Mouse (Mus musculus) embryonic facial prominence, embryonic 14.5 days (tissue): Measurements from ENCODE around the gene 1700088E04Rik. TPM values are rescaled to one million over a fixed set of nuclear protein-coding genes. Genes with fewer than 3 reads are reported as not detected.

ENCODE experiments used
- ATAC-seq: fragments of 200-750 bp; cut with Nextera tagmentation; 2 replicates; pipeline ENCODE4 v1.8.0; 2017; ENCODE audit warnings: low read depth, moderate number of reproducible peaks, moderate TSS enrichment
- DNase-seq: peaks from one replicate; pipeline ENCODE4 v3.0.0-alpha.2; 2015; ENCODE audit warnings: low spot score
- H3K27ac ChIP-seq: fragments of 300-500 bp; sonication (generic); replicated peaks from 2 replicates; pipeline ENCODE4 v1.5.1; 2014; ENCODE audit warnings: low read depth, mild to moderate bottlenecking, low read length, moderate library complexity
- H3K27me3 ChIP-seq: fragments of 300-500 bp; sonication (generic); replicated peaks from 2 replicates; pipeline ENCODE4 v1.6.1; 2014; ENCODE audit warnings: low read length; ENCODE audit not compliant: control insufficient read depth, insufficient read depth
- H3K36me3 ChIP-seq: fragments of 300-500 bp; sonication (generic); 2 replicates; pipeline ENCODE4 v1.6.1; 2014; ENCODE audit warnings: low read length, mixed read lengths; ENCODE audit not compliant: control insufficient read depth, insufficient read depth
- H3K4me1 ChIP-seq: fragments of 300-500 bp; sonication (generic); 2 replicates; pipeline ENCODE4 v1.6.1; 2014; ENCODE audit warnings: antibody characterized with exemption, low read length; ENCODE audit not compliant: control insufficient read depth, insufficient read depth
- H3K4me2 ChIP-seq: fragments of 300-500 bp; sonication (generic); 2 replicates; pipeline ENCODE4 v1.6.1; 2014; ENCODE audit warnings: low read depth, mild to moderate bottlenecking, low read length, moderate library complexity, mixed read lengths
- H3K4me3 ChIP-seq: fragments of 300-500 bp; sonication (generic); 2 replicates; pipeline ENCODE4 v1.5.1; 2014; ENCODE audit warnings: low read depth, mild to moderate bottlenecking, low read length
- H3K9ac ChIP-seq: fragments of 300-500 bp; sonication (generic); 2 replicates; pipeline ENCODE4 v1.6.1; 2014; ENCODE audit warnings: low read depth, mild to moderate bottlenecking, low read length, moderate library complexity, mixed read lengths
- H3K9me3 ChIP-seq: fragments of 300-500 bp; sonication (generic); 2 replicates; pipeline ENCODE4 v1.6.1; 2016; ENCODE audit warnings: low read length; ENCODE audit not compliant: control insufficient read depth
- WGBS: fragments of 180-500 bp; shearing (Covaris S2); extraction: QIAGEN DNeasy Blood & Tissue Kit; methylation state at CpG from one replicate; pipeline ENCODE4 v1.1.7; 2014; 5-methylcytosine and 5-hydroxymethylcytosine counted together
- polyA plus RNA-seq: library from polyadenylated mRNA; unstranded; fragments of >200 nt; fragmentation: Nextera tagmentation; extraction: Ambion mirVana; gene quantifications from 2 replicates; pipeline ENCODE4 v1.2.1, GENCODE M21; 2014

1700088E04Rik gene
- polyA plus RNA-seq, 1 experiment from 2014 or later = 12.2 TPM

DNA sequence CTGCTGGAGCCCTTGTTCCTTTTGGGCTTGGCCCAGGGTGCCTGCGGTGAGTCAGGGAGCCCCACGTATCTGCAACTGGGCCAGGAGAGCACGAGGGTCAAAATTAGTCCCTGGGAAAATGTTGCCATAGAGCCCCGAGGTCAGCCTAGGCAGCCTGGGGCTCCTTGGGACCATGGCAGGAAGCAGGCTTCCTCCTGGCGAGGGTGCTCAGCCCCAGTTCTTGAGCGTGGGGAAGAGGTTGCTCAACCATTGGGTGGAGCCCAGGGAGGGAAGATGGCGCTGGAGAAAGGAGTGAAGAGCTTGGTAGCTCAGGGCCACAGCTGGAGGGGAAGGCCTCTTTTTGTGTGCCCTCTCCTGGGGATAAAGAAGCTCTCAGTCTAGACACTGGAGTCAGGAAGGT lies 21.2 kb upstream of the 1700088E04Rik start:
- WGBS = 57% methylated on average over 7 of the region's 7 CpGs
- ATAC-seq (no peak), DNase-seq (no peak)
- H3K27ac ChIP-seq = no peak overlapping the region
- no peaks in the 10 kb centered on the region for H3K36me3 ChIP-seq
- H3K27me3 ChIP-seq = peaks cover 46% of the 10 kb centered on the region
- H3K4me2 ChIP-seq = peak overlapping the region; percentile 42; the same call in 1 of the 2 replicates
- 0 out of 2 replicates have a peak, but pooled peaks cover 2% of the 10 kb centered on the region for H3K4me1 ChIP-seq
- peak overlapping the region; percentile 37; the same call in 1 of the 2 replicates for H3K9ac ChIP-seq
- no peaks in the 10 kb centered on the region for H3K9me3 ChIP-seq
- H3K4me3 ChIP-seq = peak overlapping the region; percentile 34

DNA sequence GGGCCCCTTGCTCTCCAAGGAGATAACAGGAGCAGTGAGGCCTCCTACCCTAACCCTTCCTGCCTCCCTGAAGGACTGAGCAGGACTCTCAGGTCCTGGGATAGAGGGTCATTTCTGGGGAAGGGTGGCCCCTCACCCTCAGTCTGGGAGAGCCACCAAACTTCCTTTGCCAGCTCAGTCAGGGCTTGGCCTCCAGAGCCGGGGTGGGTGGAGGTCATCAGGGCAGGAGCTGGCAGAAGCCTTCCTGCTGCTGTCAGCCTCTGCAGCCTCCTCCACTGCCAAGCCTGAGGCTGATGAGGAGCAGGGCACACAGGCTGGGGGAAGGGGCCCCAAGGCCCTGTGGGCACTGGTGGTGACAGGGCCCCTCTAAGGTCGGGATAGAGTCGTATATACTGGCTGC lies 14.5 kb upstream of the 1700088E04Rik start:
- Histone ChIP-seq H3K9ac (no peak overlapping the region), H3K4me3 (no peak overlapping the region), H3K27me3 (no peaks in the 10 kb centered on the region), H3K27ac (no peak overlapping the region), H3K9me3 (no peaks in the 10 kb centered on the region), H3K36me3 (peaks cover 20% of the 10 kb centered on the region), H3K4me2 (no peak overlapping the region), H3K4me1 (no peaks in the 10 kb centered on the region)
- ATAC-seq = no peak
- WGBS = 34% methylated on average over 3 of the region's 3 CpGs
- DNase-seq = no peak

DNA sequence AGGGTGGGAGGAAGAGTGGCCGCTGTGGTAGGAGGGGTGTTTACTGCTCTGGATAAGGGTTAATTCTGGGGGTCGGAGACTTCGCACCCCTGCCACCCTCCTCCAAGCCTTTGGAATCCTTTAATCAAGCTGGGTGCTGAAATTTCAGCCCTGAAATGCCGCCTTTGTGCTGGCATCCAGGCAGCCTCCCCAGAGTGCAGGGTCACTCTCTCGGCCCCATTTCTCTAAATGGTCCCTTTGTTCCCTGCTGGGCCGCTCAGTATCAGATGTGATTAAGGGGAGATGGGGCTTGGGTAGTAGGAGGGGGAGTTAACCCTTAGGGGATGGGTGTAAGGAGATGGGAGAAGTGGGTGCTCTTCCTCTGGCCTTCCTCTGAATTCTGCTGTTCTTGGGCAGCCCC lies 11.7 kb upstream of the 1700088E04Rik start:
- H3K4me3 ChIP-seq = no peak overlapping the region
- peak; percentile 41 for DNase-seq
- H3K9me3 ChIP-seq = no peaks in the 10 kb centered on the region
- H3K27me3 ChIP-seq = no peaks in the 10 kb centered on the region
- H3K4me1 ChIP-seq = no peaks in the 10 kb centered on the region
- H3K4me2 ChIP-seq = no peak overlapping the region
- ATAC-seq = no peak
- peaks cover 40% of the 10 kb centered on the region for H3K36me3 ChIP-seq
- H3K9ac ChIP-seq = no peak overlapping the region
- peak overlapping the region; percentile 68 for H3K27ac ChIP-seq
- 48% methylated on average over 6 of the region's 6 CpGs for WGBS

DNA sequence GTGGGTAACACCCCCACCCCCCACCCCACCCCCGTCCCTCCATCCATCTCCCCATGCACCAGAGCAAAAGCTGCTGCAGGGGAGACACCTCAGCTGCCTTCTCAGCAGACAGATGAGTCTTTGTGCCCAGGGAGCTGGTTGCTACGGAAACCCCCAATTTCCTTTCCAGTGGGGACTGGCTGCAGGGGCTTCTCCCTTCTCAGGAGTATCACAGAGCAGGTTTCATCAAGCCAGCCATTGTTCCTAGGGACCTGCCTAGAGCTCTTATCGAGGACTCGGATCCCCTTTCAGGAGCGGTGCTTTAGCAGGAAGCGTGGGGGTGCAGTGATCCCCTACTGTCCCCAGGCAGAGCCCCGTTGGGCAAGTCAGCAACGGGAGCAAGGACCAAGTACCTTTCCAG lies 10.8 kb upstream of the 1700088E04Rik start:
- Histone ChIP-seq H3K36me3 (peaks cover 48% of the 10 kb centered on the region), H3K4me1 (no peaks in the 10 kb centered on the region), H3K9me3 (no peaks in the 10 kb centered on the region), H3K9ac (no peak overlapping the region), H3K27ac (peak overlapping the region; percentile 68), H3K4me3 (no peak overlapping the region), H3K4me2 (no peak overlapping the region), H3K27me3 (no peaks in the 10 kb centered on the region)
- DNase-seq = peak; percentile 76
- ATAC-seq = peak; percentile 50
- WGBS = 26% methylated on average over 8 of the region's 8 CpGs

DNA sequence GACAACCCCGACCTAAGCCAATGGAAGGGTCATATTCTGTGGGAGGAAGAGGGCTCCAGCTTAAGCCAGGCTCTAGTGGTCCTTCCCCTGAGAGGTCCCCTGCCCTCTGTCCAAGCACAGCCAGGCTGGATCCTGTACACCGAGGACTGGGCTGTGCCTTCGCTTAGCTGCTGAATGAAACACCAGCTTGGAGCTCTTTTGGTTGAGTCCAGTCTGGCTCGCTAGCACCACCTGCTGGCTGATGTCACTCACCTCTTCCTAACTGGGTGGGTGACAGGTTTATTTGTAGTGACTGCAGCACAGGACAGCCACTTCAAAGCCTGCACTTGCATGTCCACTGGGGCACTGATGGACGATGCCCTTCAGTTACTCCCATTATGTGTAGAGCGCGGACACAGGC lies 7.5 kb upstream of the 1700088E04Rik start:
- no peak; the same call in 1 of the 2 replicates for ATAC-seq
- H3K4me3 ChIP-seq = no peak overlapping the region
- no peaks in the 10 kb centered on the region for H3K9me3 ChIP-seq
- H3K4me1 ChIP-seq = no peaks in the 10 kb centered on the region; the same call in 1 of the 2 replicates
- no peaks in the 10 kb centered on the region for H3K27me3 ChIP-seq
- peaks cover 78% of the 10 kb centered on the region for H3K36me3 ChIP-seq
- WGBS = 52% methylated on average over 7 of the region's 7 CpGs
- H3K9ac ChIP-seq = no peak overlapping the region
- H3K4me2 ChIP-seq = no peak overlapping the region
- H3K27ac ChIP-seq = no peak overlapping the region
- DNase-seq = peak; percentile 80

DNA sequence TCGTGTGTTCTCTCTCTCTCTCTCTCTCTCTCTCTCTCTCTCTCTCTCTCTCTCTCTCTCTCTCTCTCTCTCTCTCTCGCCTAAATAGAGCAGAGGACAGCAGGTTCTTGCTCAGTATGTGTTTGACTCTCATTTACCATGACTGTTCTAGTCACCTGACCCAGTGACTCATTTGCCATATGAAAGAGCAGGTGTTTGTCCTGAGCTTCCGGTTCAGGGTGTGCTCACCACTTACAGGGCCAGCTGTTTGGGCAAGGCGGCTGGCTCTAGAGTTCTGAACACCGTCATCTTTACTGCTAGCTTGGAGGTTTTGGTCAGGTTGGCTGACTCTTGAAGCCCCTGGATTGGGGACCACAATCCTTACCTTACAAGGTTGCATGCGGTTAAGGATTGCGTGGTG lies 4.5 kb upstream of the 1700088E04Rik start:
- Histone ChIP-seq H3K4me2 (no peak overlapping the region), H3K27me3 (no peaks in the 10 kb centered on the region), H3K9ac (no peak overlapping the region), H3K9me3 (no peaks in the 10 kb centered on the region), H3K27ac (no peak overlapping the region), H3K4me3 (no peak overlapping the region), H3K4me1 (peaks cover 6% of the 10 kb centered on the region; the same call in 1 of the 2 replicates), H3K36me3 (peaks cover 59% of the 10 kb centered on the region)
- DNase-seq = no peak
- 91% methylated on average over 7 of the region's 7 CpGs for WGBS
- no peak for ATAC-seq

DNA sequence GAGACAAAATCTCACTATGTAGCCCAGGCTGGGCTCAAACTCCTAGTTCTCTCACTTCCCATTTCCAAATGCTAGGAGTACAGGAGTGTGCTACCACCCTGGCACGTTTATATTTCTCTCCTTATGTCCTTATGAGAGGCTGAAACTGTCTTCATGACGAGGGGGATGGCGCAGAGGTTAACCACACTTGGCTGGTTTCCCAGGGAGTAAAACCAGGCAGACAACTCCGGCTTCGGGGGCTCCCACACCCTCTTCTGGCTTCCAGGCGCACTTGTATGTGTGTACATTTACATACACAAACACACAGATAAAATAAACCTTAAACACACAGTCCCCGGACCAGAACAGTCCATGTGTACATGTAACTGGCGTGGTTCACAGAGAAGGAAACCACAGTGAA lies 3.0 kb upstream of the 1700088E04Rik start:
- Histone ChIP-seq H3K9ac (no peak overlapping the region), H3K36me3 (peaks cover 48% of the 10 kb centered on the region)
- no peak for ATAC-seq

DNA sequence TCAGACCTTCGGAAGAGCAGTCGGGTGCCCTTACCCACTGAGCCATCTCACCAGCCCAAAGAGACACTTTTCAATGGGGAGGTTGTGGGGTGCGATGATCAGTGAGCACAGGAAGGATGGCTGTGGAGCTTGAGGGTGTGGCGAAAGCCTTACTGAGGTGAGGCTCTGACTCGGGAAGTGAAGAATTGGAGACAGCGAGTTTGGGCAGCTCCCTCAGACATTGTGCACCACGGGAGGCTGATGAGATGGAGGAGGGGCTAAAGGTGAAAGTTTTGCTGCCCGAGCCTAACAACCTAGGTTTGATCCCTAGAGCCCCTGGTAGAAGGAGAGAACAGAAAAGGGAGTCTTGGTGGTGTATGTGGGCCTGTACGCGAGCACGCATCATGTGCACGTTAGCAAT lies 2.3 kb upstream of the 1700088E04Rik start:
- peak overlapping the region; percentile 25; the same call in 1 of the 2 replicates for H3K9ac ChIP-seq
- H3K4me3 ChIP-seq = no peak overlapping the region
- no peak overlapping the region for H3K4me2 ChIP-seq
- H3K9me3 ChIP-seq = no peaks in the 10 kb centered on the region
- no peak for ATAC-seq
- WGBS = 83% methylated on average over 12 of the region's 12 CpGs
- no peak for DNase-seq
- H3K36me3 ChIP-seq = peaks cover 44% of the 10 kb centered on the region
- H3K4me1 ChIP-seq = peaks cover 8% of the 10 kb centered on the region; the same call in 1 of the 2 replicates
- H3K27me3 ChIP-seq = no peaks in the 10 kb centered on the region
- no peak overlapping the region for H3K27ac ChIP-seq

More for the DNA sequence above, 3.0 kb upstream of the 1700088E04Rik start:
- H3K9me3 ChIP-seq = no peaks in the 10 kb centered on the region
- no peak overlapping the region for H3K4me3 ChIP-seq
- WGBS = 73% methylated on average over 8 of the region's 8 CpGs
- DNase-seq = peak; percentile 56
- H3K4me2 ChIP-seq = no peak overlapping the region
- peak overlapping the region; percentile 33; the same call in 1 of the 2 replicates for H3K27ac ChIP-seq
- peaks cover 8% of the 10 kb centered on the region; the same call in 1 of the 2 replicates for H3K4me1 ChIP-seq
- no peaks in the 10 kb centered on the region for H3K27me3 ChIP-seq

DNA sequence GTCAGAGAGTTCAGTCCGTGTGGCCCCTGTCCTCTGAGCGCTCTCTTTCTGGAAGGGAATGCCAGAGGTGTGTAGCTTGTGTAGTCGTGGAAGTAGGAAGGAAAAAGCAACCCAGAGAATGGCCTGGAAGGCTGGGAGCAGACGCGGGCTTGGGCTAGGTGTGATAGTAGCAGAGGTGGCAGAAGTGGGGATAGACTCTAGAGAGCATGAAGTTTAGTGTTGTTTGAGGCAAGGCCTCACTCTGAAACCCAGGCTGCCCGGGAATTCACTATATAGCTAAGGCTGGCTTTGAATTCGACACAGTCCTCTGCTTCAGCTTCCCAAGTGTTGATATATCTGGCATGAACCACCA lies 489 bp upstream of the 1700088E04Rik start:
- H3K9me3 ChIP-seq = no peaks in the 10 kb centered on the region
- peaks cover 27% of the 10 kb centered on the region for H3K36me3 ChIP-seq
- no peaks in the 10 kb centered on the region for H3K27me3 ChIP-seq
- peak overlapping the region; percentile 81 for H3K4me2 ChIP-seq
- DNase-seq (no peak), ATAC-seq (0 out of 2 replicates have a peak, but pooled peaks have one; percentile 13)
- H3K4me1 ChIP-seq = peaks cover 8% of the 10 kb centered on the region; the same call in 1 of the 2 replicates
- peak overlapping the region; percentile 86 for H3K4me3 ChIP-seq
- 2% methylated on average over 7 of the region's 7 CpGs for WGBS
- no peak overlapping the region; the same call in 1 of the 2 replicates for H3K27ac ChIP-seq
- peak overlapping the region; percentile 84 for H3K9ac ChIP-seq
